Mouse (Mus musculus) heart, embryonic 16.5 days (tissue): Measurements from ENCODE around the gene Sgca. TPM values are rescaled to one million over a fixed set of nuclear protein-coding genes. Genes with fewer than 3 reads are reported as not detected.

Experiments
- ATAC-seq: fragments of 200-750 bp; cut with Nextera tagmentation; replicated peaks from 2 replicates; pipeline ENCODE4 v1.8.0; 2017; ENCODE audit warnings: moderate number of reproducible peaks; ENCODE audit not compliant: insufficient read depth, low FRiP score; ENCODE audit errors: extremely low read depth
- H3K27ac ChIP-seq: fragments of 300-500 bp; sonication (generic); 2 replicates; pipeline ENCODE4 v1.5.1; 2014; ENCODE audit warnings: mild to moderate bottlenecking, low read length, control low read depth, moderate library complexity
- H3K27me3 ChIP-seq: fragments of 300-500 bp; sonication (generic); 2 replicates; pipeline ENCODE4 v1.6.1; 2014; ENCODE audit warnings: low read length, mixed read lengths; ENCODE audit not compliant: control insufficient read depth, insufficient read depth
- H3K36me3 ChIP-seq: fragments of 300-500 bp; sonication (generic); 2 replicates; pipeline ENCODE4 v1.6.1; 2014; ENCODE audit not compliant: control insufficient read depth, insufficient read depth
- H3K4me1 ChIP-seq: fragments of 300-500 bp; sonication (generic); 2 replicates; pipeline ENCODE4 v1.6.1; 2014; ENCODE audit warnings: low read length, mixed read lengths; ENCODE audit not compliant: control insufficient read depth, insufficient read depth
- H3K4me2 ChIP-seq: fragments of 300-500 bp; sonication (generic); 2 replicates; pipeline ENCODE4 v1.6.1; 2014; ENCODE audit warnings: low read depth, mild to moderate bottlenecking, control low read depth, low read length
- H3K4me3 ChIP-seq: fragments of 300-500 bp; sonication (generic); 2 replicates; pipeline ENCODE4 v1.5.1; 2014; ENCODE audit warnings: mild to moderate bottlenecking, control low read depth, low read length
- H3K9ac ChIP-seq: fragments of 300-500 bp; sonication (generic); 2 replicates; pipeline ENCODE4 v1.6.1; 2014; ENCODE audit warnings: low read length, control low read depth
- H3K9me3 ChIP-seq: fragments of 300-500 bp; sonication (generic); replicated peaks from 2 replicates; pipeline ENCODE4 v1.6.1; 2016; ENCODE audit warnings: low read length; ENCODE audit not compliant: control insufficient read depth
- WGBS: fragments of 180-500 bp; shearing (Covaris S2); extraction: QIAGEN DNeasy Blood & Tissue Kit; methylation state at CpG from one replicate; pipeline ENCODE4 v1.1.7; 2014; 5-methylcytosine and 5-hydroxymethylcytosine counted together
- polyA plus RNA-seq: library from polyadenylated mRNA; unstranded; fragments of >200 nt; fragmentation: Nextera tagmentation; extraction: Ambion mirVana; gene quantifications from 2 replicates; pipeline ENCODE4 v1.2.1, GENCODE M21; 2015

Gene Sgca
- polyA plus RNA-seq, 1 experiment from 2014 or later, result 29.4 TPM

DNA sequence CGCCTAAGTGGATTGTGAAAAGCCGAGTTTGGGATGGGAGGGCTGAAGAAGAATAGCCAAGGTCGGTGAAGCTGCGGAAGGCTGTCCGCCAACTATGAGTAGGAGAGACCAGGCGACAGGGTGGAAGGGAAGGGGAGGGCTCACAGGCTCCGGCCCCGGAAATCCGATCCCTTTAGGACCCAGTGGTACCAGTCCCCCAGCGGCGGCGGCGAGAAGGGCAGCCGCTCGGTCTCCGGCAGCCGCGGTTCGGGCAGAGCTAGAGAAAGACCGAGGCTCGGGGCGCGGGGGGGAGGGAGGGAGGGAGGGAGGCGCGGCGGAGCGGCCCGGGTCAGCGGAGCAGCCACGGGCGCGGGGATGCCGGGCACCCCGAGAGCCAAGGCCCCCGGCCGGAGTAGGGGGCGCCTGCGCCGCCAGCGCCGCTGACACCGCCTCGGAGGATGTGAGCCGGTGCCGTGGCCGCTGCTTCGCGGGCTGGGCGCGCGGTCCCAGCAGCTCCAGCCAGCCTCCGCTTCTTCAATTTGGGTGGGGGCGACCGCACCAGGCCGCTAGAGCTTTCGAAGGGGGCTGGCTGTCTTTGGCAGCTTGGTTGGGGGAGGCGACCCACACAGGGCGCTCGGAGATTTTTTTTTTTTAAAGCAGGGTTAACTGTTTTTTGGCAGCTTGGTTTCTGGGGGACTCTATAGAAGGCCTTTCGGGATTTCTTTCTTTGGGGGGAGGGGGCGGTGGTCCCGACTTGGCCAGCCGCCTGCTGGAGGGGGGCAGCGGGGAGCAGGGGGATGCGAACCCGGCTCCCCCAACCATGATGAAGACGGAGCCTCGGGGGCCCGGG is 14.8 kb upstream of the Sgca start, which contains the start of gene Ppp1r9b:
Gene Ppp1r9b, plus strand, starts transcription at position 287 of the 829 bp plus-strand sequence.
- ATAC-seq, result peak; percentile 82
- H3K4me1 ChIP-seq, result peaks cover 62% of the 10 kb centered on the region
- peak within 1 kb of the TSS; percentile 94 for H3K27ac ChIP-seq

DNA sequence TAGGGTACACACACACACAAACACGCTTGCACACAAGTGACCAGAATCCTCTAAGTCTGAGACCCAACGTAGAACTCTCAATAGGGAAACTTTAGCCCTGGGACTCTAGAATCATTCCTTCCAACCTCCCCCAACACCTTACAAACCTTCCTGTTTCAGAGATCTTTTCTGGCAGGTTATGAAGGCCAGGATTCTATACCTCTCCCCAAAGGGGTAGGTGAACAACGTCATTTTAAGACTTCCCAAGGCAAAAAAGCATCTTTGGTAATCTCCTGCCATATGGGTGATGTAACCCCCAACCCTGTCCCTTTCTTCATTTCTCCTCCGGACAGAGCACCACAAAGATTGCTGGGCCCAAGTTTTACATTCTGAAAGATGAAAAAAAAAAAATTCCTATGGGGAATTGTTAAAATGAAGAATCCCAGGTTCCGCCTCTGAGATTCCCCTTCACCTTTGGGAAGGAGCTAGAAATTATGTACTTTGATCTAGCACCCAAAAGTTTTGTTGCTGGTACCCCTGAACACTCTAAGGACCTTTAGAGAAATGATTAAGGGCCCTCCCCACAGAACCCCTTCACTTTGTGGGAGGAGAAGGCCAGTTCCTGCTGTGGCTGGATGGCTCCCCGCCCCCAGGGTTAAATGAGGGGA is 14.1 kb upstream of the Sgca start:
- WGBS, result 41% methylated on average over 6 of the region's 6 CpGs
- peak overlapping the region; percentile 94 for H3K27ac ChIP-seq
- H3K9ac ChIP-seq, result peak overlapping the region; percentile 95
- H3K36me3 ChIP-seq, result no peaks in the 10 kb centered on the region
- peaks cover 55% of the 10 kb centered on the region for H3K4me1 ChIP-seq
- H3K4me3 ChIP-seq, result peak overlapping the region; percentile 93
- no peaks in the 10 kb centered on the region for H3K9me3 ChIP-seq
- H3K27me3 ChIP-seq, result no peaks in the 10 kb centered on the region
- ATAC-seq, result no peak
- peak overlapping the region; percentile 98 for H3K4me2 ChIP-seq

More for the DNA sequence above, 14.8 kb upstream of the Sgca start, which contains the start of gene Ppp1r9b:
- under 1% methylated on average over 59 of the region's 69 CpGs for WGBS
- Histone ChIP-seq H3K4me3 (peak within 1 kb of the TSS; percentile 93), H3K9me3 (no peaks in the 10 kb centered on the region), H3K9ac (peak within 1 kb of the TSS; percentile 95), H3K27me3 (no peaks in the 10 kb centered on the region), H3K4me2 (peak within 1 kb of the TSS; percentile 98), H3K36me3 (no peaks in the 10 kb centered on the region)

DNA sequence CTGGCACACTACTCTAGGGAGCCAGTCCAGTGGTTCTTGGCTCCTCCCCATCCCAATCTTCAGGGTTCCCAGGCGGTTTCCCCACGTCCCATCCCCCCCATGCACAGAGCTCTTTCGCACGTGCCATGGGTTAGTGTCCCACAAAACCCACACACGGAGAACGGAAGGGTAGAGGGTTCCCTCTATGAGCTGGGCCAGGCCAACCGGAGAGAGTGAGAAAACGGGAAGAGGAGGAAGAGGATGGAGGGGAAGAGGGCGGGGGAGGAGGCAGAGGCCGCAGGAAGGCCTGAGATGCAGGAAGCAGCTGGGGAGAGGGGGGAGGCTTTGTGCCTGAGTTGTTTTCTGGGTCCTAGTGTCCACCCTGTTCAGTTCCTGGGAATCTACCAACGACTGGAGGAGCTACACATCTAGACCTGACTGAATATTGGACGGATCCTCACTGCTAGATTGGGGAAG is 13.5 kb upstream of the Sgca start:
- peak overlapping the region; percentile 93 for H3K4me3 ChIP-seq
- peak overlapping the region; percentile 98 for H3K4me2 ChIP-seq
- ATAC-seq, result peak; percentile 59
- under 1% methylated on average over 12 of the region's 12 CpGs for WGBS
- H3K4me1 ChIP-seq, result peaks cover 48% of the 10 kb centered on the region
- peak overlapping the region; percentile 94 for H3K27ac ChIP-seq
- H3K36me3 ChIP-seq, result no peaks in the 10 kb centered on the region
- peak overlapping the region; percentile 73 for H3K9ac ChIP-seq
- H3K9me3 ChIP-seq, result no peaks in the 10 kb centered on the region
- H3K27me3 ChIP-seq, result no peaks in the 10 kb centered on the region

DNA sequence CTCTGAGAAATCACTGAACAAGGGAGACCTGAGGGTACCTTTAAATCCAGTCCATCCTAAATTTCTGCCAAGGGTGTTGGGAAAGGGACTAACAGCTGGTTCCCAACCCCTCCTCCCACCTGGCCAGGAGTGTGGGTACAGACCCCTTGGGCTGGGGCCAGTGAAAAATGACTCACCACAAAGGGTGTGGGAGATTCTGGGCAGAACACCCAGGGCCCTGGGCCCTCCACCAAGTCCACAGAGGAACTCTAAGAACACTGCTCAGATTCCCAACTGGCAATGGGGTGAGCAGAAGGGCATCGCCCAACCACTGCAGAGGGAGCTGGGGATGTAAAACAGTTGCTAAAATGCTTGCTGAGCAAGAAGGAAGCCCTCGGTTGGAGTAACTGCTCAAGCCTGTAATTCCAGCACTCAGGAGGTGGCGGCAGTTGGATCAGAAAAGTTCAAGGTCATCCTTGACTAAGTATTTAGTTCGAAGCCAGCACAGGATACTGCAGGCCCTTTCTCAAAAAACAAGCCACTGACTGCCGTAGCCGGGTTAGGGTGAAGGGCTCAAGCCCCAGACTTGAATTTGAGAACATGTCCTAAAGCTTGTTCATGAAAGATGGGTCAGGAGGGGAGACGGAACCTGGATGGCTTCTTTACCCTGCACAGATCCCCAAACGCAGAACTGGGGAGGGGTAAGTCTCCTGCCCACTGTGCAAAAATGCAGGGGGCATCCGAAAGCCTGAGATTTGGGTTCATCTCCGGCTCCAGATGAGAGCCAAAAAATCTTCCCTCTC is 12.8 kb upstream of the Sgca start:
- no peaks in the 10 kb centered on the region for H3K9me3 ChIP-seq
- H3K4me1 ChIP-seq, result peaks cover 42% of the 10 kb centered on the region
- H3K4me3 ChIP-seq, result peak overlapping the region; percentile 93
- H3K27ac ChIP-seq, result peak overlapping the region; percentile 94
- no peaks in the 10 kb centered on the region for H3K27me3 ChIP-seq
- peak overlapping the region; percentile 98 for H3K4me2 ChIP-seq
- no peaks in the 10 kb centered on the region for H3K36me3 ChIP-seq
- whole genome bisulfite sequencing, result 19% methylated on average over 10 of the region's 10 CpGs
- no peak for ATAC-seq
- H3K9ac ChIP-seq, result peak overlapping the region; percentile 73

- no peak overlapping the region for H3K4me2 ChIP-seq
- peaks cover 31% of the 10 kb centered on the region for H3K4me1 ChIP-seq
- 72% methylated on average over 8 of the region's 8 CpGs for WGBS
- no peak for ATAC-seq
- H3K4me3 ChIP-seq, result no peak overlapping the region
- H3K27me3 ChIP-seq, result no peaks in the 10 kb centered on the region
- no peak overlapping the region for H3K9ac ChIP-seq
- no peaks in the 10 kb centered on the region for H3K9me3 ChIP-seq
- H3K36me3 ChIP-seq, result no peaks in the 10 kb centered on the region
- no peak overlapping the region for H3K27ac ChIP-seq
Observed at GRCm38 (mm10) chr11:94987851-94988250, 11.7 kb upstream of the Sgca start.

- Histone ChIP-seq H3K4me1 (peaks cover 27% of the 10 kb centered on the region), H3K4me2 (no peak overlapping the region), H3K9me3 (no peaks in the 10 kb centered on the region), H3K9ac (peak overlapping the region; percentile 30; the same call in 1 of the 2 replicates), H3K36me3 (no peaks in the 10 kb centered on the region), H3K27ac (no peak overlapping the region), H3K4me3 (no peak overlapping the region), H3K27me3 (no peaks in the 10 kb centered on the region)
- 49% methylated on average over 6 of the region's 6 CpGs for WGBS
- ATAC-seq, result no peak
Observed at GRCm38 (mm10) chr11:94987341-94987740, 11.2 kb upstream of the Sgca start.

DNA sequence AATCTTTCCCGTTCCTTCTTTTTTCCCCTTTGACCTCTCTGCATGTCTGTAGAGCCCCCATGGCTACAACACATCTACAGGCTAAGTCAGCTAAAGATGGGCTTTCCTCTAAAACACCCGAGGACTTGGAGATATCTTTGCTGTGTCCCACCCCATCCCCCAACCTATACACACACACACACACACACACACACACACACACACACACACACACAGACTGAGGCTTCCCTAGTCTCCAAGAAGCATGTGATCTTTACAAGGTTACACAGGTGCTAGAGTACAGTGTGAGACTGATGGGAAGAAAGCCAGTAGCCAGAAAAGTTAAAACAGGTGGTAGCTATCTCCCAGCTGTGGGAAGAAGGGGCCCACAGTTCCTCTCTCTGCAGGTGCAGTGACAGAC is 10.3 kb upstream of the Sgca start:
- WGBS, result 46% methylated on average over 2 of the region's 2 CpGs
- H3K9me3 ChIP-seq, result no peaks in the 10 kb centered on the region
- H3K27me3 ChIP-seq, result no peaks in the 10 kb centered on the region
- H3K4me3 ChIP-seq, result no peak overlapping the region
- H3K36me3 ChIP-seq, result no peaks in the 10 kb centered on the region
- peaks cover 27% of the 10 kb centered on the region for H3K4me1 ChIP-seq
- H3K27ac ChIP-seq, result no peak overlapping the region
- no peak overlapping the region for H3K4me2 ChIP-seq
- no peak overlapping the region for H3K9ac ChIP-seq
- no peak for ATAC-seq

GRCm38 (mm10) chr11:94985822-94986221 is 9.7 kb upstream of the Sgca start:
- Histone ChIP-seq H3K4me1 (peaks cover 27% of the 10 kb centered on the region), H3K4me2 (no peak overlapping the region), H3K9me3 (no peaks in the 10 kb centered on the region), H3K27ac (no peak overlapping the region), H3K36me3 (no peaks in the 10 kb centered on the region), H3K9ac (no peak overlapping the region), H3K4me3 (no peak overlapping the region), H3K27me3 (no peaks in the 10 kb centered on the region)
- WGBS, result 66% methylated on average over 5 of the region's 5 CpGs
- ATAC-seq, result no peak
